Mouse (Mus musculus): ENCODE results near the gene Dgki. TPM values are rescaled to one million over a fixed set of nuclear protein-coding genes. Genes with fewer than 3 reads are reported as not detected.

Dgki gene
- polyA plus RNA-seq, 3 experiments from 2014 or later = 0.17 to 0.75 TPM; not detected in 1

DNA sequence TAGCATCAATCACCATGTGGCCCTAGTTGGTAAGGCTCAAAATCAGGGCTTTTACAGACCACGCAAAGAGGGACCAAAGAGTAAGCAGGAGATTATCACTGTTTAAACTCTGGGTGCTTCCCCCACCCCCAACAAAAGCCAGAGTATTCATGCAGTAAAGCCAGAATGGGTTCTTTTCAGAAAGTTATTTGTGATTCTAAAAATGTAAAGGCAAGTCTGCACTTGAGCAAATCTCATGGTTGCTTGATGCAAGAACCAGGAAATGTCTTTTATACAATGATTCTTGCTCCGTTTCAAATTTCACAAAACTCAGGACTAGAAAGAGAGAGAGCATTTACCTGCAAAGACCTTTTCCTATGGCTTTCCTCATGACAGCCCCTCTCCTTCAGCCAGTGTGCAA is 7.9 kb downstream of the Dgki start:
- ATAC-seq = no peak

DNA sequence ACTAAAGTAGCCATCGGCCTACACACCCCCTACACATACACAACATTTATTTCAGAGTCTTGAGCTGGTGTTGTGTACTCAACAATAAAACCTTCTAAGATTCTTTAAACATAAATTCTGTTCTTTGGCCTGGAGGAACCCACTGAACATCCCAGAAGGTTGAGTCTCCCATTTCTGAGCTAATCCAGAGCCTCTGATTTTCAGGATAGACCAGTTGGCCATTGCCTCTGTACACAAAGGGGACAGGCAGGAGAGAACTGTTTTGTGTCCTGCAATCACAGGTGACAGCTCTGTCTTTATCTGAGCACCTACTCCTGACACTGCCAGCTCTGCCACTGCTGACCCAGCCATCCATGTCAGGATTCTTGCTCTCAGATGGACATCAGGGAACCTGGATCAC is 8.8 kb downstream of the Dgki start:
- no peak for ATAC-seq

GRCm38 (mm10) chr6:37290691-37291090 is 9.3 kb downstream of the Dgki start:
- ATAC-seq = no peak

GRCm38 (mm10) chr6:37286134-37286533 is 13.8 kb downstream of the Dgki start:
- no peak for ATAC-seq

DNA sequence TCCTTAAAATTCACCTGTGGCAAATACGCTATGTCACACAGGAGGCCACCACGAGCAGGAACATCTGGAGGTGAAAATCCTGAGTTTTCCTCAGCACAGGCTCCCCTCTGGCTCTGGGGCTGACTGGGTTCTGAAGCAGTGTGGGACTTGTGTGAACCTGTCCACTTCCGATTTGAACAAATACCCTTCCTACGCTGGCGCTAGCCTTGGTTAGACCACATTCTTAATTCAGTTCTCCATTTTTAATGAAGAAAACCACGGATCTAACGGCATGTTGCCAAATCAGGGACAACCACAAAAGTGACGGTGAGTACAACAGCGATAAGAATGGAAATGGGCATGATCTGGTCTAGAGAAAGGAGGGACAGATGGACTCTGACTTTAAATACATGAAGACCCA is 15.1 kb downstream of the Dgki start:
- ATAC-seq = no peak

DNA sequence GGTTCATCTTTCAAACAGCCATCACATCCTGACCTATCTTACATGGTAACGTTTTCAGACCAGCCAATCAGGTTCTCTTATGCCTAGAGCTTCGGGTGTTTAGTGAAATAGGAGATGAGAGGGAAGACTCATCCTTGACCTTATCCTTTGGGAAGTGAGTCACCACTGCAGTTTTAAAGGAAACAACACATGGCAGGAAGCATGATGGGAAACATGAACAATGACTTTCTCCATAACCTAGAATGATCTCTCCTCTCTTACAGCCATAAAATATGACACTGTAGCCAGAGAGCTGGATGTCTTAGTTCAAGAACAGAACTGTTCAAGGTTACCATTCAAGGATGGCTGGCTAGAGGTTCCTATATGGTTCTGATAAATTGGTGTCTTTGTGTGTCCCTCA is 16.6 kb downstream of the Dgki start:
- no peak for ATAC-seq

GRCm38 (mm10) chr6:37282659-37283058 is 17.3 kb downstream of the Dgki start:
- ATAC-seq = no peak

DNA sequence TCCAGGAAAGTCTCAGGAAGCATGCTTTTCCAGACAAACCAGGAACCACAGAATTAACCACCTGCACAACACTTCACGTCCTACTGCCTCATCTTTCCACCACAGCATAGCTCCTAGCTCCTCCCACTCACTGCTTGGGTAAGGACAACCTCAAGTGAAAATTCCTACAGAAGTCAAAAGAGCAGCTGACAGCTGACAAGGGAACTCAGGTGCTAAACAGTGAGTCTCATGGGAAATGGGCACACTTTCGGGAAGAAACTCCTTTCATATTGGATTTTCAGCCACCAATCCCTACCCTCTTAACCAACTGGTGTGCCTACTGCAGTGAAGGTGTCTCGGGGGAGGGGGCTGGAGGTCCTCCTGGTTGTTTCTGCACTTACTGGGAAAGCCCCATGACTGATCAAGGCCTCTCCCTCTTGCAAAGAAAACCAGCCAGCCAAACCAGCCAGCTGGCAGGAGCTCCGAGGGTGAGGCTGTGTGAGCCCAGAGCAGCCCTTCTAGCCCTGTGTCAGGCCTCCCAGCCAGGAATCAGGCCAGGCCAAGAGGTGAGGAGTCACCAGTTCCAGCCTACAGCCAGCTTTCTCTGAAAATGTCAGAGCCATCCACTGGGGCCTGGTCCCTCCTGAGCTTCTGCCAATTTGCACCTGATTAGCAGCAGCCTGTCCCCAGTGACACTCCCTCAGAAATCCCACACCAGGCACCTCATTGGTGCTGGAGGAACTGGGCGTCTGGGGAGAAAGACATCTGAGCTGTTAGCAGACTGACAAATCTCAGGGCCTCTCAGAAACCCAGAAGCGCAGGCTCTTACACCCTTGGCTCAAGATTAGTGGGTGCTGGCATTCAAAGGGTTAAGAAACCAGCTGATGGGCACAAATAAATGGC is 22.9 kb downstream of the Dgki start:
- ATAC-seq = no peak

GRCm38 (mm10) chr6:37276181-37276580 is 23.8 kb downstream of the Dgki start:
- ATAC-seq = no peak

GRCm38 (mm10) chr6:37270905-37271591 is 28.9 kb downstream of the Dgki start:
- ATAC-seq = no peak

DNA sequence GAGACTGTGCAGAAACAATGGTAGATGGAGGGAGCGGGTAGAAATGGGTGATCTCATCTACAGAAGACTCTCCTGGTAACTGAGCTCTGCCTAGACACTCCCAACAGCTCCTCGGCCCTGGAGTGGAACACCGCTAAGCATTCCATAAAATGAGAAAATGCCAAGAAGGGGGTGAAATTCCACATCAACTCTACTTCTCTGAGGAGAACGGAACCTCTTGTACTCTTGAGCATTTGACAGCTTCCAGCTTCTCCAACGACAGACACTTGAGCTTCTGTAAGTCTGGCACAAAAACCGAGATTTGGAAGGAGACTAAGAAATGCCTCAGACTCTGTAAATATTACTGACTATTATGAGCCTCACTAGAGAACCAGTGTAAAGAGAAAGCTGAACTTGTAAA is 31.4 kb downstream of the Dgki start:
- ATAC-seq = no peak

GRCm38 (mm10) chr6:37267952-37268351 is 32.0 kb downstream of the Dgki start:
- no peak for ATAC-seq

GRCm38 (mm10) chr6:37262486-37262885 is 37.5 kb downstream of the Dgki start:
- ATAC-seq = no peak

- ATAC-seq = no peak
These were observed 38.6 kb downstream of the Dgki start for GRCm38 (mm10) chr6:37261236-37261852.

GRCm38 (mm10) chr6:37258662-37259061 is 41.3 kb downstream of the Dgki start:
- no peak for ATAC-seq

DNA sequence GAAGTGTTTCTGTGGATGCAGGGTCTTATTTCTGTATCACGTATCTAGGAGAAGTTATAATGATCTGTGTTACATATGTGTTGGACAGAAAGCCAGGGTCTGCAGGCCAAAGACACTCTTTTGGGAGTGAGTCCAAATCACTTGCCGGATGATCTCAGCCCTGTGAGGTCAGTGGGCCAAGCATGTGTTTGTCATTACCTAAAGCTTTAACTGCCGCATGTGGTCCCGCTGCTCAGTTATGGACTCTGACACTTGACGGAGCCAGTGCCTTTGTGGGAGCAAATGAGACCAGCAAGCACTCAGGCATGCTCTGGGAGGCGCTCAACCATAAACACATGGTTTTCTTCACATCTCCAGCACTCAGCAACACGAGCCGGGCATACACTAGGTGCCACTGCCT is 45.8 kb downstream of the Dgki start:
- no peak for ATAC-seq

- no peak for ATAC-seq
These were observed 47.4 kb downstream of the Dgki start for GRCm38 (mm10) chr6:37252536-37252935.

- no peak for ATAC-seq
These were observed 49.3 kb downstream of the Dgki start for GRCm38 (mm10) chr6:37250671-37251070.

DNA sequence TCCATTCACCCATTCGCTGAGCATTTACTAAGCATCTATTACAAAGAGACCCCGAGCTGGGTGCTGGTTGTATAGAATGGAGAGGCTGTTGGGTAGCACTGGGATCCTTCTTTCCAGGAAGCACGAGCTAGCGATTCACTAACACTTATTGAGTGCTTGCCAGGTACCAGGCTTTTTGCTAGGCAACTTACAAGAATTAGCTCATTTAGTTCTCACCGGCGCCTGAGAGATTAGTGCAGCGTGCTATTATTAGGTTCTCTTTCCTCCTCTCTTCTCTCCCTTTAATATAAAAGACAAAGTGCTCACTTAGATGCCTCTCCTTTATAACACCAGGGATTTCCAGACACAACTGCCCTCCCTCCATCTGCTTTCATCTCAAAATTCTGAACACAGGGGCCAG is 54.2 kb downstream of the Dgki start:
- ATAC-seq = no peak

DNA sequence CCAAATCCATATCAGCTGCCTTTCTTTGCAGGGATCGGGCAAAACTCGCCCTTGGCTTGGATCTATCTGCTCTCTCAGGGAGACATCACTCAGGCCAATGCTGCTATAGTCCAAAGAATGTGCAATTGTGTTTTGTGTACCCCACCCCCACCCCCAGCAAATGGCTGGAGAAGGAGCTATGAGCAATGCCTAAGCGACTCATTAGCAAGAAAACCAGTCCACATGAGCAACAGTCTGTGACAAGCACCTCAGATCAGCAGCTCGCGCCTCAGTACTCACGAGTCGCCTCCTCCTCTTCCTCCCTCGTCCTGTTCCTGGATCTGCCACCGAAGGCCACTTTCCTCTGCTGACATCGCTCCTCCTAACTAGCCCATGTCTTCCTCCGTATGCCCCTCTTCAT is 55.9 kb downstream of the Dgki start:
- no peak for ATAC-seq

DNA sequence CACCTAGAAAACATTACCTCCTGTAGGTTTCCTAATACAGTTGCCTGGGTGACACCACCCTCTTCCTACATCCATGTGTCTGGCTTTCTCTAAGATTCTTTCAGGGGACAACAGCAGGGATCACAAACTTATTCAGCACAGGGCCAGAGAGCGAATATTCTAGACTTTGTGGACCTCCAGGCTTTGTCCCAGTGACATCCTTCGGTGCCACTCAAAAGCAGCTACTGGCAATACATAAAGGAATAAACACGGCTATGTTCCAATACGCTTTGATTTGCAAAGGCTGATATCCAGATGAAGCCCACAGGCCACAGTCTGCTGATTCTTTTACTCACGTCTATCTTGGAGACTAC is 57.2 kb downstream of the Dgki start:
- ATAC-seq = no peak

GRCm38 (mm10) chr6:37242100-37242768 is 57.8 kb downstream of the Dgki start:
- ATAC-seq = no peak

DNA sequence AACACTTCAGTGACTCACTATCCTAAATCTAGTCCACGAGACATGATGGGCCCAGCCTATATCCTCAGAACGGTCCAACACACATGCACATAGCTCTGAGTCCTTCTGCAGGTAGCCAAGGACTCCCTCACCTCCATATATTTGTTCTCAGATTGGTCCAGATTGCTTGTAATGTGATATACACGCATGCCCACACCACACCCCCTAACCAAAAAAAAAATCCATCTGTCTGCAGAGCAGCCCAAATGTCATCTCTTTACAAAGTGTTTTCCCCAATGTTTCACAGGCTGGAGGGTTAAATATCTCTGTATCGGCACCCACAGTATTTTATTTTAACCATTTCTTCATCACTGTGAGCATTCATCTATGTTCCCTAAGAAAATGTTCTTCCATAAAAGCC is 58.5 kb downstream of the Dgki start:
- ATAC-seq = no peak

Data from inflammation-experienced regulatory T-cells, adult 6 months (primary cell).